8 mouse cellular contexts compared by ENCODE assay signal in the genomic region with DNA sequence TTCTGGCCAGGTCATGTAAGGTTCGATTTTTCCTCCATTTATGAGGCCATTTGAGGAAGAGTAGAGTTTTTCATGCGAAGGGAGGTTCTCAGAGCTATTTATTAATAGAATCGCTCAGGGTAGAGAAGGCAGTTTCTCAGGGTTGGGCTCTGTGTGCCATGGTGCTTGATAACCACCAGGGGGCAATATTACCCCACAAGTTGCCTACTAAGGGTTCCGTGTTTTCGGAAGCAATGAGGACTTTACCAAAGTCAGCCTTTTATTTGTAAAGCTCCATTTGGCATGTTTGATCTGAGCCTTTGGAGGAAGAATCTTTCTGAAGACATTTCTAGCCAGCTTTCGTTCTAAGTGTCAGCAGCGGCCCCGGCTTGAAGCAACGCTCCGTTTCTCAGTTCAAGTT. TPM values are rescaled to one million over a fixed set of nuclear protein-coding genes. Genes with fewer than 3 reads are reported as not detected.
DNase-seq lines count a peak whose midpoint lies in the region; ATAC-seq lines count a peak whose summit lies in the region.

No protein-coding gene starts in this region.

- no peak for ATAC-seq in embryonic facial prominence, embryonic 11.5 days (replicated peaks; ENCODE audit: insufficient number of reproducible peaks, low FRiP score, low TSS enrichment, low read depth)
- ATAC-seq in hindbrain, embryonic 16.5 days, result peak; percentile 69
- no peak for ATAC-seq in limb, embryonic 11.5 days (ENCODE audit: insufficient number of reproducible peaks, low FRiP score, low TSS enrichment, low read depth)
- ATAC-seq in neural tube, embryonic 13.5 days (ENCODE audit: low read depth), result peak; percentile 73

- no peak overlapping the region for H3K27ac ChIP-seq in embryonic facial prominence, embryonic 11.5 days (replicated peaks; ENCODE audit: low read depth, low read length)
- no peak overlapping the region for H3K27ac ChIP-seq in hindbrain, embryonic 16.5 days (ENCODE audit: low read depth, low read length)
- H3K27ac ChIP-seq in limb, embryonic 11.5 days (replicated peaks; ENCODE audit: low read depth, low read length), result no peak overlapping the region
- H3K27ac ChIP-seq in neural tube, embryonic 13.5 days (replicated peaks), result no peak overlapping the region

- H3K9me3 ChIP-seq in embryonic facial prominence, embryonic 11.5 days (replicated peaks; ENCODE audit: control insufficient read depth, low read length), result no peaks in the 10 kb centered on the region
- H3K9me3 ChIP-seq in hindbrain, embryonic 16.5 days (ENCODE audit: control insufficient read depth, low read length), result no peaks in the 10 kb centered on the region
- H3K9me3 ChIP-seq in limb, embryonic 11.5 days (ENCODE audit: control insufficient read depth, low read length), result no peaks in the 10 kb centered on the region
- H3K9me3 ChIP-seq in neural tube, embryonic 13.5 days, result no peaks in the 10 kb centered on the region

- no peak overlapping the region for H3K4me3 ChIP-seq in embryonic facial prominence, embryonic 11.5 days (ENCODE audit: low read depth, low read length)
- H3K4me3 ChIP-seq in hindbrain, embryonic 16.5 days (ENCODE audit: low read length), result no peak overlapping the region
- no peak overlapping the region for H3K4me3 ChIP-seq in limb, embryonic 11.5 days (ENCODE audit: low read depth, low read length)
- H3K4me3 ChIP-seq in neural tube, embryonic 13.5 days, result no peak overlapping the region

- peak; percentile 60 for DNase-seq in ovary, postnatal 14 days (ENCODE audit: low spot score)
- no peak for DNase-seq in ovary, adult 18-20 months (ENCODE audit: low spot score)
- peak; percentile 33 for DNase-seq in adrenal gland, postnatal 25 days
- peak; percentile 72 for DNase-seq in embryonic facial prominence, embryonic 11.5 days (ENCODE audit: low spot score)
- peak; percentile 73 for DNase-seq in limb, embryonic 11.5 days (ENCODE audit: low spot score)
- DNase-seq in ovary, postnatal 36 days (ENCODE audit: low spot score), result no peak

- WGBS in embryonic facial prominence, embryonic 11.5 days, result 53% methylated on average over 10 of the region's 10 CpGs
- WGBS in hindbrain, embryonic 16.5 days, result 49% methylated on average over 10 of the region's 10 CpGs
- 54% methylated on average over 10 of the region's 10 CpGs for WGBS in limb, embryonic 11.5 days
- WGBS in neural tube, embryonic 13.5 days, result 53% methylated on average over 10 of the region's 10 CpGs

- H3K4me1 ChIP-seq in embryonic facial prominence, embryonic 11.5 days (ENCODE audit: control insufficient read depth, insufficient read depth, low read length), result no peaks in the 10 kb centered on the region
- peaks cover 14% of the 10 kb centered on the region for H3K4me1 ChIP-seq in hindbrain, embryonic 16.5 days (ENCODE audit: control insufficient read depth, insufficient read depth, low read depth, low read length)
- H3K4me1 ChIP-seq in limb, embryonic 11.5 days (ENCODE audit: control insufficient read depth, insufficient read depth, low read length), result no peaks in the 10 kb centered on the region
- peaks cover 17% of the 10 kb centered on the region for H3K4me1 ChIP-seq in neural tube, embryonic 13.5 days (replicated peaks)

- no peaks in the 10 kb centered on the region for H3K27me3 ChIP-seq in embryonic facial prominence, embryonic 11.5 days (ENCODE audit: control insufficient read depth, insufficient read depth, low read length)
- H3K27me3 ChIP-seq in hindbrain, embryonic 16.5 days (replicated peaks; ENCODE audit: control insufficient read depth, insufficient read depth, low read length), result no peaks in the 10 kb centered on the region
- no peaks in the 10 kb centered on the region for H3K27me3 ChIP-seq in limb, embryonic 11.5 days (ENCODE audit: control insufficient read depth, insufficient read depth, low read length)
- H3K27me3 ChIP-seq in neural tube, embryonic 13.5 days, result no peaks in the 10 kb centered on the region

- H3K36me3 ChIP-seq in embryonic facial prominence, embryonic 11.5 days (replicated peaks; ENCODE audit: control insufficient read depth, insufficient read depth, low read depth, low read length), result no peaks in the 10 kb centered on the region
- peaks cover 5% of the 10 kb centered on the region; the same call in 1 of the 2 replicates for H3K36me3 ChIP-seq in hindbrain, embryonic 16.5 days (ENCODE audit: control insufficient read depth, insufficient read depth, low read length)
- peaks cover 4% of the 10 kb centered on the region; the same call in 1 of the 2 replicates for H3K36me3 ChIP-seq in limb, embryonic 11.5 days (ENCODE audit: control insufficient read depth, insufficient read depth, low read length)
- peaks cover 54% of the 10 kb centered on the region for H3K36me3 ChIP-seq in neural tube, embryonic 13.5 days

- H3K4me2 ChIP-seq in embryonic facial prominence, embryonic 11.5 days (ENCODE audit: low read depth, low read length), result no peak overlapping the region
- H3K4me2 ChIP-seq in hindbrain, embryonic 16.5 days (ENCODE audit: low read length), result no peak overlapping the region
- H3K4me2 ChIP-seq in limb, embryonic 11.5 days (ENCODE audit: low read depth, severe bottlenecking), result no peak overlapping the region
- no peak overlapping the region for H3K4me2 ChIP-seq in neural tube, embryonic 13.5 days

- H3K9ac ChIP-seq in embryonic facial prominence, embryonic 11.5 days (replicated peaks; ENCODE audit: low read length), result no peak overlapping the region
- H3K9ac ChIP-seq in hindbrain, embryonic 16.5 days (ENCODE audit: low read depth, low read length), result no peak overlapping the region
- no peak overlapping the region for H3K9ac ChIP-seq in limb, embryonic 11.5 days (ENCODE audit: low read length)
- no peak overlapping the region for H3K9ac ChIP-seq in neural tube, embryonic 13.5 days

RNA-seq across cellular contexts. Expression of a gene that starts 16.0 kb away (rescaled TPM):
- total RNA-seq in adrenal gland, postnatal 25 days (2021), result not detected in 2 replicates
- not detected in 2 replicates for polyA plus RNA-seq in embryonic facial prominence, embryonic 11.5 days (2014; fragmentation: Nextera tagmentation; extraction: Ambion mirVana)
- polyA plus RNA-seq in hindbrain, embryonic 16.5 days (2015; fragmentation: Nextera tagmentation; extraction: Ambion mirVana), result 0.66 and 1.2 TPM in 2 replicates
- polyA plus RNA-seq in limb, embryonic 11.5 days (2014; fragmentation: Nextera tagmentation; extraction: Ambion mirVana), result 0.03 TPM in 2 replicates
- polyA plus RNA-seq in neural tube, embryonic 13.5 days (2015; fragmentation: Nextera tagmentation; extraction: Ambion mirVana), result 0.17 and 0.55 TPM in 2 replicates

RNA-seq across cellular contexts. Expression of a gene that starts 24.1 kb away (rescaled TPM):
- 104 and 106 TPM in 2 replicates for total RNA-seq in adrenal gland, postnatal 25 days (2021)
- polyA plus RNA-seq in embryonic facial prominence, embryonic 11.5 days (2014; fragmentation: Nextera tagmentation; extraction: Ambion mirVana), result 4.3 and 4.7 TPM in 2 replicates
- polyA plus RNA-seq in hindbrain, embryonic 16.5 days (2015; fragmentation: Nextera tagmentation; extraction: Ambion mirVana), result 4.7 and 6.0 TPM in 2 replicates
- polyA plus RNA-seq in limb, embryonic 11.5 days (2014; fragmentation: Nextera tagmentation; extraction: Ambion mirVana), result 8.7 and 11.2 TPM in 2 replicates
- polyA plus RNA-seq in neural tube, embryonic 13.5 days (2015; fragmentation: Nextera tagmentation; extraction: Ambion mirVana), result 5.0 and 5.9 TPM in 2 replicates

RNA-seq across cellular contexts. Expression of a gene that starts 45.2 kb away (rescaled TPM):
- 16.1 and 18.0 TPM in 2 replicates for total RNA-seq in adrenal gland, postnatal 25 days (2021)
- polyA plus RNA-seq in embryonic facial prominence, embryonic 11.5 days (2014; fragmentation: Nextera tagmentation; extraction: Ambion mirVana), result 7.3 and 7.9 TPM in 2 replicates
- 10.6 and 11.8 TPM in 2 replicates for polyA plus RNA-seq in hindbrain, embryonic 16.5 days (2015; fragmentation: Nextera tagmentation; extraction: Ambion mirVana)
- 6.4 and 7.9 TPM in 2 replicates for polyA plus RNA-seq in limb, embryonic 11.5 days (2014; fragmentation: Nextera tagmentation; extraction: Ambion mirVana)
- polyA plus RNA-seq in neural tube, embryonic 13.5 days (2015; fragmentation: Nextera tagmentation; extraction: Ambion mirVana), result 11.2 and 12.8 TPM in 2 replicates

Comparison
In these comparisons a context has a peak if more than half of its experiments do, and no peak if none do; other contexts are left out.
1. DNase-seq: peak in ovary, postnatal 14 days (single experiment), adrenal gland, postnatal 25 days (single experiment), embryonic facial prominence, embryonic 11.5 days (single experiment) and limb, embryonic 11.5 days (single experiment); none in ovary, adult 18-20 months (single experiment) and ovary, postnatal 36 days (single experiment).
2. ATAC-seq: peak in hindbrain, embryonic 16.5 days (single experiment) and neural tube, embryonic 13.5 days (single experiment); none in embryonic facial prominence, embryonic 11.5 days (single experiment) and limb, embryonic 11.5 days (single experiment).